Mouse (Mus musculus): ENCODE measurements around the gene Vsig8.

- TF ChIP-seq CTCF (IDR thresholded peaks at IDR 0.05; ENCODE audit: insufficient read depth, low read length) (no peak), POLR2A (IDR thresholded peaks at IDR 0.05; ENCODE audit: borderline replicate concordance, extremely low read depth, low read depth, low read length) (no peak)
Observed at GRCm38 (mm10) chr1:172507701-172508100, 48.0 kb upstream of the Vsig8 start.
